Mouse (Mus musculus) liver, embryonic 16.5 days (tissue): ENCODE data around the gene Elmo2. TPM values are rescaled to one million over a fixed set of nuclear protein-coding genes. Genes with fewer than 3 reads are reported as not detected.

Experiments used
- ATAC-seq: fragments of 200-750 bp; cut with Nextera tagmentation; 2 replicates; pipeline ENCODE4 v1.8.0; 2017; ENCODE audit warnings: low read depth, mild to moderate bottlenecking, moderate number of reproducible peaks, moderate library complexity
- H3K27ac ChIP-seq: fragments of 300-500 bp; sonication (generic); 2 replicates; pipeline ENCODE4 v1.5.1; 2014; ENCODE audit warnings: mild to moderate bottlenecking, low read length
- H3K27me3 ChIP-seq: fragments of 300-500 bp; sonication (generic); 2 replicates; pipeline ENCODE4 v1.6.1; 2014; ENCODE audit warnings: low read depth, low read length, mixed read lengths; ENCODE audit not compliant: control insufficient read depth, insufficient read depth
- H3K36me3 ChIP-seq: fragments of 300-500 bp; sonication (generic); 2 replicates; pipeline ENCODE4 v1.6.1; 2014; ENCODE audit warnings: mild to moderate bottlenecking; ENCODE audit not compliant: control insufficient read depth, insufficient read depth
- H3K4me1 ChIP-seq: fragments of 300-500 bp; sonication (generic); 2 replicates; pipeline ENCODE4 v1.6.1; 2014; ENCODE audit warnings: low read depth, low read length, mixed read lengths; ENCODE audit not compliant: control insufficient read depth
- H3K4me2 ChIP-seq: fragments of 300-500 bp; sonication (generic); 2 replicates; pipeline ENCODE4 v1.6.1; 2014; ENCODE audit warnings: low read depth, low read length, mixed read lengths
- H3K4me3 ChIP-seq: fragments of 300-500 bp; sonication (generic); 2 replicates; pipeline ENCODE4 v1.5.1; 2014; ENCODE audit warnings: low read depth, mild to moderate bottlenecking, low read length
- H3K9ac ChIP-seq: fragments of 300-500 bp; sonication (generic); 2 replicates; pipeline ENCODE4 v1.6.1; 2014; ENCODE audit warnings: low read depth, low read length
- H3K9me3 ChIP-seq: fragments of 300-500 bp; sonication (generic); replicated peaks from 2 replicates; pipeline ENCODE4 v1.6.1; 2016; ENCODE audit warnings: low read length; ENCODE audit not compliant: control insufficient read depth
- WGBS: fragments of 180-500 bp; shearing (Covaris S2); extraction: QIAGEN DNeasy Blood & Tissue Kit; methylation state at CpG from one replicate; pipeline ENCODE4 v1.1.7; 2014; ENCODE audit not compliant: insufficient replicate concordance; 5-methylcytosine and 5-hydroxymethylcytosine counted together
- polyA plus RNA-seq: library from polyadenylated mRNA; unstranded; fragments of >200 nt; fragmentation: Nextera tagmentation; extraction: Ambion mirVana; gene quantifications from 2 replicates; pipeline ENCODE4 v1.2.1, GENCODE M21; 2015

The Elmo2 gene
- polyA plus RNA-seq, 1 experiment from 2014 or later: 16.3 TPM

GRCm38 (mm10) chr2:165239533-165240144 lies 86.6 kb downstream of the Elmo2 start:
- WGBS: 6% methylated on average over 15 of the region's 15 CpGs
- no peak overlapping the region for H3K4me3 ChIP-seq
- no peak overlapping the region for H3K27ac ChIP-seq
- no peak overlapping the region for H3K9ac ChIP-seq
- ATAC-seq: no peak
- no peaks in the 10 kb centered on the region for H3K36me3 ChIP-seq
- H3K9me3 ChIP-seq: no peaks in the 10 kb centered on the region
- no peak overlapping the region for H3K4me2 ChIP-seq
- H3K27me3 ChIP-seq: peaks cover 81% of the 10 kb centered on the region
- H3K4me1 ChIP-seq: no peaks in the 10 kb centered on the region

GRCm38 (mm10) chr2:165238416-165239145 lies 87.7 kb downstream of the Elmo2 start:
- H3K36me3 ChIP-seq: no peaks in the 10 kb centered on the region
- 13% methylated on average over 12 of the region's 12 CpGs for WGBS
- H3K9ac ChIP-seq: no peak overlapping the region
- no peaks in the 10 kb centered on the region for H3K9me3 ChIP-seq
- no peak overlapping the region for H3K4me2 ChIP-seq
- no peaks in the 10 kb centered on the region; the same call in none of the 2 replicates for H3K4me1 ChIP-seq
- peaks cover 86% of the 10 kb centered on the region for H3K27me3 ChIP-seq
- no peak for ATAC-seq
- no peak overlapping the region for H3K4me3 ChIP-seq
- no peak overlapping the region for H3K27ac ChIP-seq

Other genes starting within 250 kb of the Elmo2 start
- gene 1700025C18Rik, start 235.7 kb downstream of the Elmo2 start, polyA plus RNA-seq: not detected in 2 replicates
- not detected in 2 replicates for gene Cdh22, start 91.6 kb downstream of the Elmo2 start, polyA plus RNA-seq
- 37.9 and 47.2 TPM in 2 replicates for gene Slc35c2, start 38.6 kb downstream of the Elmo2 start, polyA plus RNA-seq
- not detected in 2 replicates for gene Zfp663, start 42.2 kb upstream of the Elmo2 start, polyA plus RNA-seq
- 0.96 and 0.97 TPM in 2 replicates for gene Zfp334, start 61.8 kb upstream of the Elmo2 start, polyA plus RNA-seq
- gene Ocstamp, start 73.9 kb upstream of the Elmo2 start, polyA plus RNA-seq: 3.4 and 3.9 TPM in 2 replicates
- gene Slc13a3, start 146.8 kb upstream of the Elmo2 start, polyA plus RNA-seq: 19.7 and 24.6 TPM in 2 replicates
- gene Trp53rka, start 166.8 kb upstream of the Elmo2 start, polyA plus RNA-seq: 7.9 and 8.2 TPM in 2 replicates
- gene Slc2a10, start 177.3 kb upstream of the Elmo2 start, polyA plus RNA-seq: 0.26 and 0.27 TPM in 2 replicates